Mouse (Mus musculus) kidney, postnatal 4 days (tissue): ENCODE measurements around the gene Polr2j.

Source experiments
- DNase-seq, 2 experiments: peaks; one replicate each; pipeline ENCODE4 v3.0.0; 2021; ENCODE audit warnings: mixed read lengths in 2 of 2

Polr2j gene

GRCm38 (mm10) chr5:136115891-136116783 is at the start of gene Polr2j:
Gene Polr2j (plus strand): TSS chr5:136116631.
- DNase-seq, result peak; percentile 98

- no peak for DNase-seq
Measured at GRCm38 (mm10) chr5:136069411-136069810, 47.0 kb upstream of the Polr2j start.

DNA sequence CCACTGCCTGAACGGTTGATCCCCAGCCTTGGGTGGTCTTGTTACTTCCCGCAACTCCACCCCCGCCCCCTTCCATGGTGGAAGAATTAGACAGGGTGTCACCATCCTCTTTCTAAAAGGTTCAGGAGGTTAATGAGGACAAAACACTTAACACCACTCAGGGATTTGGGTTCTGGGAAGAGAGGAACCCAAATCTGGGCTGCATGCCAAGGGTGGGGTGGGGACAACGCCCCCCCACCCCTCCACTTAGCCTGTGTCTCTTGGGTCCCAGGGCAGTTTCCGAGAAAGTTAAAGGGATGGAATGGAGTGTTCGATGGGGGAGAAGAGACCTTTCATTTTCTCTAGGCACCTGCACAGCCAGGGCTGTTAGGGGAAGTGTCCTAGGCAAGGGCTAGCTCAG is 43.4 kb upstream of the Polr2j start:
- DNase-seq, result no peak

DNA sequence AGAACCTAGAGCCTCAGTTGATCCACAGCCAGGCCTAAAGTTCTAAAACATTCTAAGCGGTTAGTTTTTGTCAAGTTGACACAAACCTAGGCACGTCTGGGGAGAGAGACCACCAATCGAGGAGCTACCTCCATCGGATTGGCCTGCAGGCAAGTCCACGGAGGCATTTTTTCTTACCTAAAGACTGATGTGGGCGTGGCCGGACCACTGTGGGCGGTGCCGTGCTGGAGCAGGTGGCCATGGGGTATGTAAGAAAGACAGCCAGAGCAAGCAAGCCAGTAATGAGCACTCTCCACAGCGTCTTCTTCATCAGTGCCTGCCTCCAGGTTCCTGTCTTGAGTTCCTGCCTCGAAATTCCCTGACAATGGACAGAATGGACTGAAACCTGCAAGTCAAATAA is 42.9 kb upstream of the Polr2j start:
- DNase-seq, result no peak

DNA sequence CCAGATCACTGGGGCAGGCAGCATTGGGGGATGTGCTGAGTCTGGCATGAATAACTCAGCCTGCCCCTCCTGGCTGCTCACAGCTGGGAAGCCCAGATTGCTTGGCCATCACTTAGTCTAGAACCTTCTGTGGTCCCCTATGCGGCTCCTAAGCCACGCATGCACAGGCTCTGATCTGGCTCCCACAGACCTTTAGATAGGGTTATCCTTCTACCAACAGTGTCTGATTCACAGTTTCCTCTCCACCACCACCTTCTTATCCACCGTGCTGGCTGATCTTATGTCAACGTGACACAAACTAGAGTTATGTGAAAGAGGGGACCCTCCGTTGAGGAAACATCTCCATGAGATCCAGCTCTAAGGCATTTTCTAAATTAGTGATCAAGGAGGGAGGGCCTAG is 41.4 kb upstream of the Polr2j start:
- no peak for DNase-seq

GRCm38 (mm10) chr5:136076284-136076683 is 40.1 kb upstream of the Polr2j start:
- DNase-seq, result peak; percentile 67 to 74

DNA sequence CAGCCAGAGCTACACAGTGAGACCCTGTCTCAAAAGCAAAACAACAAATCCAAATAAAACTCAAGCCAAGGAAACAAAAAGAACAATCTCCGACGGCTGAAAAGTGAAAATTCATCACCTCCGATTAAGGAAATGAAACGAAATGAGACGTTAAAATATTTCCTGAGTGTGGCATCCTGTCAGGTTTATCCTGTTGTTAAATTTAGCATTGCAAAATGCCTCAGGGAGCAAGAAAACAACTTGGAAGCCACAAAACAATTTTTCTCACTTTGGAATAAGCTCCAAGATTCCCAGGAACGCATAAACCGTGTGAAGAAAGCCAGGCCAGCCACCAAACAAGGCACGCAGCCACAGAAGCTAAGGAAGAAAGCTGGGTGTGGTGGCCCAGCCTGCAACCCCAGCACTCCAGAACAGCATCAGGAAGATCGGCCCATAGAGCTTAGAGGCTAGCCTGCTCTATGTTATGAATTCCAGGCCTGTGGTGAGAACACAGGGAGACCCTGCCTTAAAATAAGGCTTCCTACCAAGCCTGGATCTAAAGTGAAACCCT is 39.4 kb upstream of the Polr2j start:
- DNase-seq, result peak in 1 of 2 experiments; percentile 34

GRCm38 (mm10) chr5:136078136-136078535 is 38.3 kb upstream of the Polr2j start:
- DNase-seq, result no peak

DNA sequence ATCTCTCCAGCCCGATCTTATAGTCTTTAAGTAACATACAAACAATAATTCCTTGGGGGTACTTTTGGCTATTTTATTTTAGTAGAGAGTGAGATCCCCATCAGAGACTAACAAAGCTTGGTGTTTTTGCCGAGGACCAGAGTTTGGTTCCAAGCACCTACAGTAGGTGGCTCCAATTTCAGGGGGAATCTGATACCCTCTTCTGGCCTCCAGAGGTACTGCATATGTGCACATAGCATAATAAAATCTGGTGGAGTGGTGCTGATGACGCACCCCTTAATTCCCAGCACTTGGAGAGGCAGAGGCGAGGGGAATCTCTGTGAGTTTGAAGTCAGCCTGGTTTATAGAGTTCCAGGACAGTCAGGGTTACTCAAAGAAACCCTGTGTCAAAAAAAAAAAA is 34.1 kb upstream of the Polr2j start:
- DNase-seq, result no peak

- DNase-seq, result peak; percentile 93 to 97
Measured at GRCm38 (mm10) chr5:136083669-136084107, 32.7 kb upstream of the Polr2j start, which contains the start of gene Rasa4. Gene Rasa4 (plus strand): TSS chr5:136083916.

GRCm38 (mm10) chr5:136084144-136084881 is 32.1 kb upstream of the Polr2j start:
- DNase-seq, result peak in 1 of 2 experiments; percentile 47

DNA sequence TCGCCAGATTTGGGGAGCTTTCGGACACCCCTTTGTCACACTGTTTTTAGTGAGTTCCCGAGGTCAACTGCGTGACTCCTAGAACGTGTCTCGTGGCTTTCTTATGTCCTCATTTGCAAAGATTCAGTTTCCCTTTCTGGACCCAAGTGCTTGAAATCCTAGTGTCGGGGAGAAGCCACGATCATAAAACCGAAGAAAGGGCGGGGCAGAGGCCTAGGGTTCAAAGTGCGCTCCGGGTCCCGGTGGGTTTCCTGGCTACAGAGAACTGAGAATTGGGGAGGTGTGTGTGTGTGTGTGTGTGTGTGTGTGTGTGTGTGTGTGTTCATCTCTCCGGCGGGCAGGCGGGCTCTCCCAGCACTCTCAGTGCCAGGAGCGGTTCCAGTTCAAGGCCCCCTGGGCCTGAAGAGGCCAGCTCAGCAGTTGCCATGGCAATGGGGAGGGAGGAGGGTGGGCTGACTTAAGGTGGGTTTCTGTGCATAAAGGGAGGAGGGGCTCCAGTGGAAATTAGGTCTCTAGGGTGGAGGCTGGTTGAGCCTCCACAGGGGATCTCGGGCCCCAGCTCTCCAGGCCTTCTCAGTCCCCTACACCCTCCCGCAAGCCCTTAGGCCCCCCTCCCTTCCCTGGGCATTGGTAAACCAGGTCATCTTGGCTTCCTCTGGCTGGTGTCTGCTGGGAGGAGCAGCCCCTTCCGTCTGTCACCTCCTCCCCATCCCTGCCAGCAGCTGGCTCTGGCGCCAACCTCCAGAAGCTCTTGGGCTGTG is 31.4 kb upstream of the Polr2j start:
- DNase-seq, result peak; percentile 62 to 74

GRCm38 (mm10) chr5:136086290-136086689 is 30.1 kb upstream of the Polr2j start:
- no peak for DNase-seq

DNA sequence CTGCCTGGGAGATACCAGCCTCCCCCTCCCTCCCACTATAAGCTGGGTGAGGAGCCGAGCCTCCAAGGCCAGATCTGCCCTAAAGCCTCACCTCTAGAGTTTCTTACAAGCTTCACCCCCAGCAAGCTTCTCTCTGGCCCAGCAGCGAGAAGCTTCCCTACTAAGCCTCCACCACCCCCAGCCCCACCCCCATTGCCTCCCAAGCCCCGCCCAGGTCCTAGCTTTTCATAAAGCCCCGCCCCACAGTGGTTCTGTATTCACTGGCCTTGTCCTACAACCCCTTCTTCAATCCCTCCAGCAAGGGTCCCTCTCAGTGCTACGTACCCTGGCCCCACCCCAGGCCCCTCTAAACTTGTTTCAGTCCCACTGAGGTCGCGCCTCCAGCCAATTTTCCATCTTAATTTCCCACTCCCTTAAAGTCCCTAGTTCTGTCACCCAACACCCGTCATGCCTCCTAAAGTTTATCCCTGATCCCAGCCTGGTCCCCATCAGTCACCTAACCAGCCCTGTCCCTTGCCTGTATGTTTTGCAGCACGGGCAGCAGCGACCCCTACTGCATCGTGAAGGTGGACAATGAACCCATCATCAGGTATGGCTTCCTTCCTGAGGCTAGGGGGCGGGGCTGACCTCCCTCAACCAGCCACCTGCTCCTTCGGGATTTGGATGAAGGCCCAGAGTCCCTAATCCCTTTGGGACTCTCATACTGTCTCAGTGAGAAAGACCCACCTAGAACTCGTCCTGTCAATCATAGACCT is 27.4 kb upstream of the Polr2j start:
- peak; percentile 57 to 68 for DNase-seq

- DNase-seq, result no peak
Measured at GRCm38 (mm10) chr5:136091927-136092326, 24.5 kb upstream of the Polr2j start.

DNA sequence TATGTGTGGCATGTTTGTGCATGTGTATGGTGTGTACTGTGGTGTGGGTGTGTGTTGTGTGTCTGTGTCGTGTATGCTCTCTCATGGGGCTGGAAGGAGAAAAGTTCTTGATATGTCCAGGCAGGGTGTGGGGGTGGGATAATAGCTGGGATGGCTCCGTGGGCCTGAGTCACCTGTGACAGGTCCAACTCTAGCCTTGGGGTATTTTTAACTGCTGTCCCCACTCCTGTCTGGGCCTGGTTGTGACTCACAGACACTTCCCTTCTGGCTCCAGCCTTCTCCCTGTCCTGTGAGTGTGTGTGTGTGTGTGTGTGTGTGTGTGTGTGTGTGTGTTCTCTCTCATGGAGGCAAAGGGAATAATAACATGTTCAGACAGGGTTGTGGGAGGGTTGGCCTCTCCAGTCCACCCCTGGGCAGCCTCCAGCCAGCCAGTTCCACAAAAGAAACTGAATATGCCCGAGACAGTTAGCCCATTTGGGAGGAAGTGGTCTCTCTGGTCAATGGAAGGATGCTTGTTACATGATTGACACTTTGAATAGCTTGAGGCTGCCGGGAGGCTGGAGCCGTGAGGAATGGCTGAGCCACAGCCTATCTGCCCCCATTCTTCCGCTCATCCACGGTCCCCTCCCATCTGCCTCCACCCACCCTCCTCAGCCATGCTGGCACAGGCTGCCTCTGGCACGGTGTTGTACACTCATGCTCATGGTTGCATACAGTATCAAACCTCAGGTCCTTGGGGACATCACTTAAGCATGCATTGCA is 22.0 kb upstream of the Polr2j start:
- DNase-seq, result no peak

- DNase-seq, result no peak
Measured at GRCm38 (mm10) chr5:136095089-136095488, 21.3 kb upstream of the Polr2j start.

DNA sequence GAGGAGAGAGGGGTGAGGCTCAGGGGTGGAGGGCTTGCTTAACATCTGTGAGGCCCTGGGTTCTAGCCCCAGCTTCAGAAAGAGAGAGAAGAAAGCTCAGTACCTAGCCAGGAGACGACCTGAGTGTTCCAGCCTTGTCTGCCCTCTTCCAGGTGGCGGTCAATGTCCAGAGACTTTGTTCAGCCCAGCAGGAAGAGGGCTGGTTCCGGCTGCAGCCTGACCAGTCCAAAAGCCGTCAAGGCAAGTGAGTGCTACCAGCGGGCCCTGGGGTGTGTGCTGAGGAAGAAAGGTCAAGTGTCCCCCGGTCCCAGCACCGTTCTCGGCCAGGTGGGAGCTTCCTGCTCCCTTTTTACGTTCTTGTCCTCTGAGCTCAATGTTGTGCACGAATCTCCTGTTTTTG is 17.9 kb upstream of the Polr2j start:
- DNase-seq, result peak in 1 of 2 experiments; percentile 25

GRCm38 (mm10) chr5:136102099-136102820 is 14.2 kb upstream of the Polr2j start:
- DNase-seq, result peak; percentile 80 to 87

- peak; percentile 52 to 69 for DNase-seq
Measured at GRCm38 (mm10) chr5:136104511-136104910, 11.9 kb upstream of the Polr2j start.
